Mouse (Mus musculus): ENCODE measurements around the gene Mbtd1. TPM values are rescaled to one million over a fixed set of nuclear protein-coding genes. Genes with fewer than 3 reads are reported as not detected.
A peak's percentile ranks its signal among the peaks of the same experiment; 100 is the strongest.

The Mbtd1 gene
- polyA plus RNA-seq, 1 experiment from 2014 or later: 44.1 TPM

GRCm38 (mm10) chr11:93988328-93989062, 102.8 kb downstream of the Mbtd1 start:
- Histone ChIP-seq H3K36me3 (ENCODE audit: control insufficient read depth, insufficient read depth) (no peaks in the 10 kb centered on the region), H3K9me3 (ENCODE audit: control insufficient read depth, low read length) (no peaks in the 10 kb centered on the region), H3K27ac (ENCODE audit: low read length) (no peak overlapping the region), H3K9ac (replicated peaks; ENCODE audit: low read depth, low read length) (no peak overlapping the region), H3K27me3 (replicated peaks; ENCODE audit: control insufficient read depth, insufficient read depth, low read length) (0 out of 2 replicates have a peak, but pooled peaks cover 5% of the 10 kb centered on the region), H3K4me2 (ENCODE audit: low read length) (no peak overlapping the region), H3K4me3 (replicated peaks; ENCODE audit: low read length) (no peak overlapping the region), H3K4me1 (replicated peaks; ENCODE audit: control insufficient read depth, insufficient read depth, low read length) (no peaks in the 10 kb centered on the region)
- WGBS: 70% methylated on average over 12 of the region's 12 CpGs
- ATAC-seq: no peak

- Histone ChIP-seq H3K27me3 (replicated peaks; ENCODE audit: control insufficient read depth, insufficient read depth, low read length) (0 out of 2 replicates have a peak, but pooled peaks cover 5% of the 10 kb centered on the region), H3K36me3 (ENCODE audit: control insufficient read depth, insufficient read depth) (no peaks in the 10 kb centered on the region), H3K4me1 (replicated peaks; ENCODE audit: control insufficient read depth, insufficient read depth, low read length) (peaks cover 30% of the 10 kb centered on the region), H3K27ac (ENCODE audit: low read length) (no peak overlapping the region), H3K9me3 (ENCODE audit: control insufficient read depth, low read length) (no peaks in the 10 kb centered on the region), H3K4me3 (replicated peaks; ENCODE audit: low read length) (no peak overlapping the region; the same call in none of the 2 replicates), H3K9ac (replicated peaks; ENCODE audit: low read depth, low read length) (no peak overlapping the region), H3K4me2 (ENCODE audit: low read length) (peak overlapping the region; percentile 86)
- WGBS: 62% methylated on average over 5 of the region's 5 CpGs
- no peak for ATAC-seq
Observed at GRCm38 (mm10) chr11:93994531-93994930, 108.9 kb downstream of the Mbtd1 start.

- peak overlapping the region; percentile 91 for H3K9ac ChIP-seq (replicated peaks; ENCODE audit: low read depth, low read length)
- H3K27ac ChIP-seq (ENCODE audit: low read length): peak overlapping the region; percentile 92
- peak overlapping the region; percentile 80 for H3K4me3 ChIP-seq (replicated peaks; ENCODE audit: low read length)
- peak; percentile 14; the same call in 1 of the 2 replicates for ATAC-seq
- H3K4me1 ChIP-seq (replicated peaks; ENCODE audit: control insufficient read depth, insufficient read depth, low read length): peaks cover 30% of the 10 kb centered on the region
- 9% methylated on average over 15 of the region's 15 CpGs for WGBS
- peak overlapping the region; percentile 86 for H3K4me2 ChIP-seq (ENCODE audit: low read length)
- H3K9me3 ChIP-seq (ENCODE audit: control insufficient read depth, low read length): no peaks in the 10 kb centered on the region
- no peaks in the 10 kb centered on the region for H3K36me3 ChIP-seq (ENCODE audit: control insufficient read depth, insufficient read depth)
- H3K27me3 ChIP-seq (replicated peaks; ENCODE audit: control insufficient read depth, insufficient read depth, low read length): 0 out of 2 replicates have a peak, but pooled peaks cover 5% of the 10 kb centered on the region
Observed at GRCm38 (mm10) chr11:93995111-93995719, 109.6 kb downstream of the Mbtd1 start.

- Histone ChIP-seq H3K9me3 (ENCODE audit: control insufficient read depth, low read length) (no peaks in the 10 kb centered on the region), H3K36me3 (ENCODE audit: control insufficient read depth, insufficient read depth) (no peaks in the 10 kb centered on the region), H3K4me1 (replicated peaks; ENCODE audit: control insufficient read depth, insufficient read depth, low read length) (peaks cover 30% of the 10 kb centered on the region), H3K4me2 (ENCODE audit: low read length) (peak within 1 kb of the TSS; percentile 86), H3K27me3 (replicated peaks; ENCODE audit: control insufficient read depth, insufficient read depth, low read length) (0 out of 2 replicates have a peak, but pooled peaks cover 5% of the 10 kb centered on the region), H3K4me3 (replicated peaks; ENCODE audit: low read length) (peak within 1 kb of the TSS; percentile 80), H3K27ac (ENCODE audit: low read length) (peak within 1 kb of the TSS; percentile 92), H3K9ac (replicated peaks; ENCODE audit: low read depth, low read length) (peak within 1 kb of the TSS; percentile 91)
- under 1% methylated on average over 57 of the region's 70 CpGs for WGBS
- peak; percentile 91 for ATAC-seq
Observed at GRCm38 (mm10) chr11:93995720-93996305, 110.2 kb downstream of the Mbtd1 start, which contains the start of gene Spag9. Spag9 (plus strand) TSS chr11:93996091.

Other genes starting within 250 kb of the Mbtd1 start
- gene Utp18, start 86 bp upstream of the Mbtd1 start, polyA plus RNA-seq (2015; fragmentation: Nextera tagmentation; extraction: Ambion mirVana): 32.9 and 34.8 TPM in 2 replicates
- gene Nme2, start 70.4 kb downstream of the Mbtd1 start, polyA plus RNA-seq (2015; fragmentation: Nextera tagmentation; extraction: Ambion mirVana): 86.5 and 106 TPM in 2 replicates
- 347 and 368 TPM in 2 replicates for gene Gm20390, start 82.4 kb downstream of the Mbtd1 start, polyA plus RNA-seq (2015; fragmentation: Nextera tagmentation; extraction: Ambion mirVana)
- gene Nme1, start 82.7 kb downstream of the Mbtd1 start, polyA plus RNA-seq (2015; fragmentation: Nextera tagmentation; extraction: Ambion mirVana): 267 and 357 TPM in 2 replicates
- 99.1 and 108 TPM in 2 replicates for gene Spag9, start 110.2 kb downstream of the Mbtd1 start, polyA plus RNA-seq (2015; fragmentation: Nextera tagmentation; extraction: Ambion mirVana)

All from forebrain, embryonic 16.5 days (tissue).